Mouse (Mus musculus) urinary bladder, postnatal 10 days (tissue): ENCODE results near the gene Pex10.
A peak's percentile ranks its signal among the peaks of the same experiment; 100 is the strongest.
"Not testable (repeated sequence)": the region's sequence is repeated elsewhere in the genome, so short reads cannot be mapped to it uniquely, and the experiment has no call there.

ENCODE experiments used
- DNase-seq: peaks from one replicate; pipeline ENCODE4 v3.0.0; 2022; ENCODE audit warnings: low spot score

Pex10 gene

DNA sequence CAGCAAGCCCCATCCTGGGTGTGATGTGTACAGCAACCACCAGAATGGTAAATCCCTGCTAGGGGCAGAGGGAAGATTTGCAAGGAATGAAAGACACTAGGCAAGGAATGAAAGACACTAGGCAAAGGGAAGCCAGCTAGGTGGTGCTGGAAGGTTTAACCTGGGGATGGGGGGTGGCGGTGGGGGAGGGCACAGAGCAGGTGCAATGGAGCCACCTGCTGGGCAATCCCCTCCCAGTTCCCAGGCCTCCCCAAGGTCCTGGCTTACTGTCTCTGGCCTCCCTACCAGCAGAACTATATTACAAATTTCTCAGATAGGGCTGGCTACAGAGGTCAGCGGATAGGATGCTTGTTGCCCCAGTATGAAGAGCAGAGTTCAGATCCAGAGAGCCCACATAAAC is 2.3 kb upstream of the Pex10 start:
- no peak for DNase-seq

DNA sequence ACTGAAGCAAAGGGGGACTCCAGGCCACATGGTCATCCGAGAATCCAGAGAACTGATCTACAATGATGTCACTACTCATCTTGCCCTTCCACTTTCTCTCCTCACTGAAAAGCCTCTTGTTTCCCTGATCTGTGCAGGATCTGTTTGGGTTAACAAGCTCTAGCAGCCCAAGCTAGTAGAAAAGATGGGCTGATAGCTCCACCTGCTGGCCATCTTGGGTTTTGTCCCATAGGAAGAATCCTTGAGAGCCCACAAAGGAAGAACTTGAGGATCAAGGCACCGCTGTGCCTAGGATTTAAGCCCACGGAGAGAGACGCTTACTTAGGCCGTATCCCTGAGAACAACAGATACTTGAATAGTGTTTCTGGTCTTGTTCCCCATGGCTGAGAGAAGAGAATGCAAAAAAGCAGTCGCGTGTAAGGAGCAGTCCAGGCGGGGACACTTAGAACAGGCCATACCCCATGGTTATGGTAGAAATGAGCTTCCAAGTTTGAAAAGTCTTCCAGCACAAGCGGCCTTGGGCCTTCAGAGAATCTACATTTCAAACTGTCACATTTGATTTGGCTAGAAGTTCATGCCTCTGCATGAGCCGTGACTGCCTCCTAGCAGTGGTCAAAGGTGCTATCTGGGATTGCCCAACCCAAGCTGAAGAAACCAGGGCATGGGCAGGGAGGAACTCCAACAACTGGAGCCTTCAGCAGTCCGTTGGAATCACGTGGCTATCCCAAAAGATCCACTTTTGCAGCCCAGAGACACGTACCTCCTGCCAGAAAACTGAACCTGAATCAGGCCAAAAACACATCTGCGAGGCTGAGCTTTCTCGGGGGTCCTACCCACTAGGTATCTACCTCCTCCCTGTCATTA is 614 bp upstream of the Pex10 start:
- peak; percentile 62 for DNase-seq

DNA sequence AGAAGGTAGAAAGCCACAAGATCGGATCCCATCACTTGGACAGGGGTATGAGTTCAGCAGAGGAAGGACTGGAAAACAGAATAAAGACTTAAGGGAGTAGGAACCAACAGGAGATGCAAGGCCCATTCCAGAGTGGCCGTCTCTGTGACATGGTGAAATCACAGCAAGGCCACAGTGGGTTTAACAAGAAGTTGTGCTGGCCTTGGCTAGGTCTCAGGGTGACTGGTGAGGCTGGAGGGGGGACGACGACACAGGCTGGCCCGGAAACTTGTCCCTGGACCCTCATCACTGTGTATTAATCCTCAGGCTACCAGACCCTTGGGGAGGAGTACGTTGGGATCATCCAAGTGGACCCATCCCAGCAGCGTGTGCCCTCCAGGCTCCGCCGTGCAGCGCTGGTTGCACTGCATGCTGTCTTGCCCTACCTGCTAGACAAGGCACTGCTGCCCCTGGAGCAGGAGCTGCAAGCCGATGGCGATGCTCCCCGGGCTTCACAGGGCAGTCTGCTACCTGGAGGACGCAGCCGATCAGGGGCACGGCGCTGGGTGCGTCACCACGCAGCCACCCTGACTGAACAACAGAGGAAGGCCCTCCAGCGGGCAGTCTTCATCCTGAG is 1.6 kb downstream of the Pex10 start:
- DNase-seq, result no peak

DNA sequence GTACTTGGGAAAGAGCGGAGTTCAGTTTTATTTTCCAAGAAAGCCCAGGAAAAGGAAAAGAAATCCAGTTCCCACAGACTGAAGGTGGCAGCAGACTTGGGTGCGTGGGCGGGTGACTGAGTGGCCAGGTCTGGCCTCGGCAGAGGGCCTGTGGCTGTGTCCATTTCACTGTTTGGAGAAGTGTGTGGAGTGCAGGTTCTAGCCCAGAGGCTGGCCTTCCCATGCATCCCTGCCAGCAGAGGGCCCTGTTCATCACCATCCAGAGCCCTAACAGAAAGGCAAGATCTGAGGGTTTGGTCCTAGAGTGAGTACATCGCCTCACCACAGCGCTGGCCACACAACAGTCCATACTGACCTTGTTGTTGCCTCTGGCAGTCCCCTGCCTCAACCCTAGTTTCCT is 2.4 kb downstream of the Pex10 start:
- no peak for DNase-seq

DNA sequence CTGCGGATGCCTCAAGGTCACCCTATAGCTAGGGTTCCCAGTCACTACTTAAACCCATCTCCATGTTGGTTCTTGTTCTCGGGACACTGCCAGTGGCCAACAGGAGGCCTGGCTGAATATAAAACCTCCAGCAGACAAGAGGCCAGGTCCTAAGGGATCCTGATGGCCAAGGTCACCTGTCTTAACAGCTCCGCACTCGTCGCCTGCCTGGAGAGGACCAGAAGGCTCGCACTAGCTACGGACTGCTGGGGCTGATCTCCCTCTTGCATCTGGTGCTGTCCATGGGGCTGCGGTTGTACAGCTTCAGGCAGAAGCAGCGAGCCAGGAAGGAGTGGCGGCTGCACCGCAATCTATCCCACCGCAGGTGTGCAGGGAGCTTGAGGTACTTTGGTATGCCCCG is 3.4 kb downstream of the Pex10 start:
- DNase-seq, result no peak

DNA sequence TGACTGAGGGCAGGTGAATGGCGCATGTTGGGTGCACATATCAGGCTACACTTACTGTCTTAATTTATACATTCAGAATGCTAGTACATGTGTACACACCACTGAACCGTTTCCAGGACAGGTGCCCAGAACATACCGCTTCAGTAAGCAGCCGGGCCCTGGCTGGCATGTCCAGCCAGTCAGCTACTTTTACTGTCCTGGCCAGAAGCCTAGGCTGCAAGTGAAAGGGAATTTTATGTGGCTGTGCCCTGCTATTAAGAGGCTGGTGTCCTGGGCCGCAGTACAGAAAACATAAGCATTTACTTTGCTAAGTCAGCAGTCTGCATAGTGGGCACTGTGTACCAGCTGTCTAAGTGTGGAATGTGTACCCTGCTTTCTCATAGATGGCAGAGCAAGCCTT is 4.1 kb downstream of the Pex10 start:
- no peak for DNase-seq

DNA sequence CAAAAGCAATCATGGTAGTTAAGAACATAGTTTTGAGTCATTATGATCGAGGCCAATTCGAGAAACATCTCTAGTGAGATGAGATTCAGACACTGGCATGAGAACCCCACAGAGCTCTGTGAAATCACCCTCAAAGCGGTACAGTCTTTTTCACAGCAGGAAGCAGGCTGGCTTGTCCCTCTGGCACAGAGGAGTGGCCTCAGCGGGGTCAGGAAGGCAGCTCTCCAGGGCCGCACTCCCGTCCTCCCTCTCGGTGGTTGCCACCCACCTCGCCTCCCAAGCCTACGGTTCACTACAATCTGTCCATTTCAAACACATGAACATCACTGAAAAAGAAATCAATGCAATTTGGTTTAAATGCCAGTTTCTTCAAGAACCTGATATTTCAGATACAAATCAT is 7.6 kb downstream of the Pex10 start:
- DNase-seq, result no peak

DNA sequence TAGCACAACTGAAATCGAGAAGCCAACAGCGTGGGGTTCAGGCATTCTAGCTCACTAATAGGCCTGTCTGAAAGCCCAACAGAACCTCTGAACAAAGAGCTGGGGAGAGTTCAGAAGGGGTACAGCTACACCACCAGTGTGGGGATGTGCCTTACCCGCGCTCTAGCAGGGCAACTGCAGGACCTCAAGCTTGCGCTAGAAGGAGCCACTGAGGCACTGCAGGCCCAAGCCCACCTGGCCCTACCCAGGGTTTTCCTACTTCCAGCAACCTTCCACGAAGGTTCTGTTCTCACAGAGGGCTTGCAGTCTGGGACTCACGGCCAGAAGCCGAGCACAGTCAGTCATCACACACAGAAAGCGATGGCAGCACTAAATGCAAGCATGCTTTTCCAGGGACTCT is 8.3 kb downstream of the Pex10 start:
- no peak for DNase-seq

DNA sequence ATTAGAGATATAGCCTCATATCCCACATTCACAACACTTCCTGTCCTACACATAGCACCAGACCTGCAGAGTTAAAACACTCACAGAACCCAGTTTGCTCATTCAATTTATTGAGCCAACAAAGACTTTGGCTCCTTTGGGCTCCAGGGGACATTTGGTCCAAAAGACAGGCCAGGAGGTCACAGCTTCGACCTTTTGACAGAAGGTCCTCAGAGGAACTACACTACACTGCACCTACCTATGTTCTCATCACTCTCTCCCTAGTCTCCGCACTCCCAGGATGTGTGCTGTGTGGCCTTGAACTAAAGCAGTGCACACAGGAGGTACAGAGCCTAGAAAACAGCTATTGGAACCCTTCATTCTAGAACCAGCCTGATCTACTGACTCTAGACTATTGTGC is 9.0 kb downstream of the Pex10 start:
- no peak for DNase-seq

DNA sequence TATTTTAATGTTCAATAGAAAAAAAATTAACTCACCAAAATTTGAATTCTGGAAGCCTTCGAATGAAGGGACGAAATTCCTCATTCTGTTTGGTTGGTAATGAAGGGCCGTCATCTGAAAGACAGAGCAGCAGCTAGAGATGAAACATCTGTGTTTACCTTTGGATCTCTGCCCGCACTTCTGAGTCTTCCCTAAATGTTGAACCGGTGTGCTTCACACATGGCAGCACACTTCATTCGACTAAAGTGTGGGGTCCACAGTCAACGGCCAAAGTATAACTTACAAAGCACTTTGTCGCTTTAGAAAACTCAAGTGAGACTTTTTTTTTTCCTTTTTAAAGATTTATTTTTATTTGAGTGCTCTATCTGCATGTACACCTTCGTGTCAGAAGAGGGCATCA is 9.9 kb downstream of the Pex10 start:
- DNase-seq, result no peak

DNA sequence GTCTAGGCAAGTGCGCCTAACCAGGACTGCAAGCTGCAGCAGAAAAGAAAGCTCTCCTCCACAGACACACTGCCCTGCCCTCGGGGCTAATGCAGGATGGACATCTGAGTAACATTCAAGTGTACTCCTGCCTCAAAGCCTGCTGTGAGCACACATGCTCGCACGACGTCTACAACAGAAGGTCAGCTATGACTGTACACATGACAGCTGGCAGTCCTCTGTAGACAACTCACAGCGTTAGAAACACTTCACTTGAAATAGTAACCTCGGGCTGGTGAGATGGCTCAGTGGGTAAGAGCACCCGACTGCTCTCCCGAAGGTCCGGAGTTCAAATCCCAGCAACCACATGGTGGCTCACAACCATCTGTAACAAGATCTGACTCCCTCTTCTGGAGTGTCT is 12.0 kb downstream of the Pex10 start:
- DNase-seq, result not testable (repeated sequence)

DNA sequence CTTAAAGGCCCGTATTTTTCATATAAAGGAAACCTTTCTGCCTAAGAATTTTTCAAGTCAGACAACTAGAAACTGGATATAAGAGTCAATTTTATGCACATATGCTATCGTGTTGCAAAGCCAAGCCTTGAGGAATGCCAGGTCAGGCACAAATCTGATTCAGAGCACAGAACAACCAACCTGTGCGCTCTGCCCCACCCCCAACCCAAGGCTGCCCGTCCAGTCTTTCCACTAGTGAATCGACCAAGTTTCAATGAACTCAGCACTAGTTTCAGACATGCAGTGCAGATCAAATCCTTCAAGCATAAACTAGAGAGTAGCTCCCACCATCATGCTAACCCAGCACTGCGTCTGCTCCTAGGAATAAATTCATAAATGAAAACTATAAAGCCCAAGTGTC is 12.8 kb downstream of the Pex10 start:
- no peak for DNase-seq

DNA sequence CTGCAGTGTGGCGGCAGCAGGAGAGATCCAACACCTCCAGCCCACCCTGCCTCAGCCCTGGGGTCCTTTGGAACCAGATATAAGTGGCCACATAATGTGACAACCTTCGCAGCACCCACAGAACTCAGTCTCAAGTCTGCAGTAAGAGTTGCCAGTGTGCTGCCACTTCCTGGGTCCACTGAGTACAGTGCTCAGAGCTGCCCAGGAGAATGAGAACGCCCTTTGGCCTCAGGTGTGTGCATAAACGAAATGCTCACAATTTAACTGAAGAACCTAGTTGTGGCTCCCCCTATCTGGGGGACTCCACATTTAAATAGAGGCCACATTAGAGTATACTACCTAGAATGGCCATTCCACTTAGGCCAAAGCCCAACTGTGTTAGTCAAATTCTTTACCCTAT is 16.7 kb downstream of the Pex10 start:
- no peak for DNase-seq

DNA sequence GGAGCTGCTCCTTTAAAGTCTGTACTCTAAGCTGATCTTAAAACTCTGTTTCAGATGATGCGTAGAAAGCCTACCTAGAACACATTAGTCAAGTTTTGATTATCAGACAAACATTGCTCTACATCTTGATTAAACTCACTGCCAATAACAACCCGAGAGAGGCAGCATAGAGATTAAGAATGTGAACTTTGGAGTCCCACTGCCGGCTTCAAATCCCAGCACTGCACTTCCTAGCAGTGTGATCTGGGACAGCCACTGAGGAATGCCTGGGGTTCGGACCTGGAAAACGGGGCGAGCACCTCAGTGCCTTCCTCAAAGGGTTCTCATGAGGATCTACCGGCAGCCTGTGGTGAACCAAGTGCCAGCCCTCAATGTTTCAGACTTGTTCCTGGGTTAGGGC is 17.5 kb downstream of the Pex10 start:
- DNase-seq, result no peak

DNA sequence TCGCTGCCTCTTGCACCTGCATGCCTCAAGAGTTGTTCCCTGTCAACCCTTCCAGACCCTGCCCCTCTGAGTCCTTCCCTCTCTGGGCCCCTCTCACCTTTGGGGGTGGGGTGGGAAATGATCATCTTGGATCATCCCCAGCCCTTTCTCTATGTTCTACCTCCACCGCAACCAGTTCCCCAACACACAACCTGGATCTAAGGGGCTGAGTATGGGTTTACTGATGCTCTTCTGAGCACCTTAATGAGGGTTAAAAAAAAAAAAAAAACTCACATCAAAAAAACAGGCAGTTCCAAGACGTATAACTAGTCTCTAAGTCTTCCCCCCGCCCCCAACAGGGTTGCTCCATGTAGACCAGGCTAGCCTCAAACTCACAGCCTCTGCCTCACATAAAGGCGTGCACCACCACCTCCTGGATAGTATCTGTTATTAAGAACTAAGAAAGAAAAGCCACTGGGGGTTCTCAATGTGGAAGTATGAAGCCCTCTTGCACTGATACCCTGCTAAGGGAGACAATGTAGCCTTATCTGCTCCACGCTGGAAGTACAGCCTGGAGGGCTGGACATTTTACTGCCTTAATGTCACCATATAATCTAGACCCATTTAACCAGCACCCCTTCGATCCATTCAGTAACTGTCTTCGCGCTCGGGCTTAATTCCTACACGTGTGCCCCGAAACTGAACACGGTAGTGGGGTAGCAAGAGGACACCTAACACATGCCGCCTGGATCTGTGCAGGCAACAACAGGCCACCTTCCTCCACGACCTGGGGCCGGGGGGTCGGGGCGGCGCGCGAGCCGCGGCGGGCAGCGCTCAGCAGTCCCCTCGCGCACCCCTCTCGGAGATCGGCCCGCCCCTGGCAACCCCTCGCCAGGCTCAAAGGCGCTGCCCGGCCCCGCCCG is 18.6 kb downstream of the Pex10 start:
- no peak for DNase-seq

DNA sequence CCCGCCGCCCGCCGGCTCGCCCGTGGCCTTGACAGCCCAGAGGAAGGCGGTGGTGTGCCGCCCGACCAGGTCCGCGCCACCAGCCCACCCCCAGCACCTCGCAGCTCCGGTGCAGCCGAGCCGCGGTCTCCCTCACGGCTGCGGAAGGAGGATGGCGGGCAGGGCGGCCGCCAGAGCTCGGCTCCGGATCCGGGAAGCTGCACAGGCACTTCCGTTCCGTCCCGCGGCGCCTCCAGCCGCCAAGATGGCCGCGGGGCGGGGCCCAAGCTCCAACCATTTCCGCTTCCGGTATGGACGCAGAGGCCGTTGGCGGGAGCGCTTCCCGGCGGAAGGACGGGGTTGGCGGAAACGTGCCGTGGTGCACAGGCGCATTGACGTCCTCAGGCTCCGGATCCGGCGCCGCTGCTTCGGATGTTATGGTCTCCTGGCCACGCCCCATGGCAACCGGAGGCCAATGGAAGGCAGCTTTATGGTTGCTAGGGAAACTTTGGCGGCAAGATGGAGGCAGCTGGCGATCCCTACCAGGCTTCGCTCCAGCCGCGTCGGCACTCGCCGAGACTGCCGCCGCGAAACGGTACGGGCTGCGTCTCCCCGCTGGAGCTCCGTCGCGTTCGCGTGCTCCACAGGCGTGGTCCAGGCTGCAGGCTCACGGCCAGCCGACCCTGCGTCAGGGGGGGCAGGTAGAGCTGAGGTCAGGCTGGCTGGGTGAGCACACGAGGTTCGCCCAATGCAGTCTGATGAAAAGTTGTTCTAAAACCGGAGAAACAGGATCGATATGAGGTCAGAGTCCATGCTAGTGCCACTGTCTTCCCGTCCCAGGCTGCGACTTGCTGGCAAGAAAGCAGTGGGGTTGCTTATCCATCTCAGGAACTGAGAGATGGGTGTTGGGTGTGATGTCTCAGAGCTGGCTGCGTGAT is 19.6 kb downstream of the Pex10 start, which contains the start of the genes Rer1 and Morn1:
Rer1 (minus strand) TSS at position 275 of the 917 bp plus-strand sequence.
Morn1 (plus strand) TSS at position 470 of the 917 bp plus-strand sequence.
- DNase-seq, result peak; percentile 99

DNA sequence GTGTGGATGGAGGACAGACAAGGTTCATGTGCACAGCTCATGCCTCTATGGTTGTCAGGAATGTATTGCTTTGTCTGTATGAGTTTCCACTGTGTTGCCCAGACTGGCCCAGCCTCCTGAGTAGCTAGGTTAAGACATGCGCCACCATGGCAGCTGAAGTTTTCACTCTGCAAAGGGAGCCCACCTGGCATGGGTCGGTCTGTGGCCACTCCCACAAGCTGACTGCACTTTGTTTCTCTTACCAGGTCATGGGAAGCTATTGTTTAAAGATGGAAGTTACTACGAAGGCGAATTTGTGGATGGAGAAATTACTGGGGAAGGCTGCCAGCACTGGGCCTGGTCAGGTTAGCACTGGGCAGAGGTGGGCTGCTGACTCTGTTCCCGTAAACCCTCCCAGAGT is 22.4 kb downstream of the Pex10 start:
- no peak for DNase-seq

DNA sequence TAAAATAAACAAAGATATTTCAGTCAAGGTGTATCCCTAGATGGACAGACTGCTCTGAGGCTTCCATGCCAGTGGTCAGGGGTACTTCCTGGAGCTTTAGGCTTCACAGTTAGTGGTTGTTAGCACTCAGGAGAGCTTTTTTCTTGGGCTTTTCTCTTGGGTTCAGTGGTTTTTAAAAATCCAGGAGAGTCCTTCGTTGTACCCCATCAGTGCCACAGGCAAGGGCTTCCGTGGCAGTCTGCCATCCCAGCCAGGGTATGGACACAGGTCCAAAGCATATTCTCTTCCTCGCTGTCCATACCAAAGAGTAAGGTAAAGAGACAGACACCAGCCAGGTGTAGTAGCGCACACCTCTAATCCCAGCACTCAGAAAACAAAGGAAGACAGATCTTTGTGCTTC is 23.3 kb downstream of the Pex10 start:
- no peak for DNase-seq

DNA sequence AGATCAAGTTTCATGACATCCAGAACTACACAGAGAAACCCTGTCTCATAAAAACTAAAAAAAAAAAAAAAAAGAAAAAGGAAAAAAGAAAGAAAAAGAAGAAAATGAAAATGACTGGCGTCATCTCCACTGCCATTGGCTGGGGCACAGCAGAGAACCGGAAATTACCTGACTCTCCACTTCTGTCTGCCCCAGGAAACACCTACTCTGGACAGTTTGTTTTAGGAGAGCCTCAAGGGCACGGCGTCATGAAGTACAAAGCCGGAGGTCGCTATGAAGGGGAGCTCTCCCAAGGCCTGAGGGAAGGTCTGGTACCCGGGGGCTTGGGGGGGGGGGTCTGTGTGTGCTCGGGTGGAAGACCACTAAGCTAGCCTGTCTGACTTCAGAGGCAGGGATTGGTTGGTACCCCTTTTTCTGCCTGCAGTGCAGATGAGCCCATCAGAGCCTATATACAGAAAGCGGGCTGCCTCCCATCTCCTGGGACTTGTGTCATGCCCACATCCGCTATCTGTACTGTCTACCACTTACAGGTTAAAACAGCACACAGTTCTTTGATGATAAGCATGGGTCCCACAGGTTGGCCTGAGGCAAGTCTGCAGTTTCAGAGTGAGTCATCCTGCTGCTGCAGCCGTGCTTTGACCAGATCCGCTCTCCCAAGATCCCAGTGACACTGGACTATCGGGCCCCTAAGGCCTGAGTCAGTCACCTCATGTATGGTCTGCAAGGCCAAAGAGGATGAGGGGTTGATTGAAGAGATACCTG is 24.1 kb downstream of the Pex10 start:
- no peak for DNase-seq

DNA sequence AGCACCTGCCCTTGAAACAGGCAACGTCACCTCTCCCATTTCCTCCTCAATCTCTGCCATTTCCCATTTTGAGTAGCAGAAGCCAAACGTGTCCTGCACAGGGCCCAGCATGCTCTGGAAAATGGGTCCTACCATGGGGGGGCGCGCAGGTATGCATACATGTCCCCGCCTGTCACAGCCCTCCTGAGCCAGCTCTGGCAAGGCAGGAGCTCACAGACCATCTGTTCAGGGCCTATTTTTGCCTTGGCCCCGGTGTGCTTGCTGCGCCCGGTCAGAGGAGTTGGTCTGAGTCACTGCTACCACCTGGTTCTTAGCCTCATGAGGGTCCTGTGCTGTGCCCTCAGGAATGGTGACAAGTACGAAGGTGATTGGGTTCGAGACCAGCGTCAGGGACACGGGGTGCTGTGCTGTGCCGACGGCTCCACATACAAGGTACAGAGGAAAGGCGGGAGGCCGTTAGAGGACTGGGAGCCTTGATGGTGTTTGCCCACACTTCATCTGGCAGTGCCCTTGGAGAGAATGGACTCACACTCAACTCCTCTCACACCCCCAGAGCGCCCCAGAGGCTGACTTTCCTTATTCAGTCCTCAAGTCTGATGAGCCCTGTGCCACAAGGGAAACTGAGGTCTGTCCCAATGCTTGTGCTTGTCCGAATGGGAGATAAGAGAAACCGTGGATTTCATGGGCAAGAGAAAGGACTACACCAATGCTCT is 26.1 kb downstream of the Pex10 start:
- no peak for DNase-seq
